Mouse (Mus musculus) embryonic facial prominence, embryonic 11.5 days (tissue): ENCODE results near the gene Itih1. TPM values are rescaled to one million over a fixed set of nuclear protein-coding genes. Genes with fewer than 3 reads are reported as not detected.

Source experiments
- ATAC-seq: fragments of 200-750 bp; cut with Nextera tagmentation; replicated peaks from 2 replicates; pipeline ENCODE4 v1.8.0; 2017; ENCODE audit warnings: low read depth; ENCODE audit not compliant: insufficient number of reproducible peaks, low FRiP score, low TSS enrichment
- DNase-seq: peaks from one replicate; pipeline ENCODE4 v3.0.0-alpha.2; 2015; ENCODE audit warnings: low spot score
- H3K27ac ChIP-seq: fragments of 300-500 bp; sonication (generic); replicated peaks from 2 replicates; pipeline ENCODE4 v1.5.1; 2014; ENCODE audit warnings: mild to moderate bottlenecking, low read depth, low read length, control low read depth
- H3K27me3 ChIP-seq: fragments of 300-500 bp; sonication (generic); 2 replicates; pipeline ENCODE4 v1.6.1; 2014; ENCODE audit warnings: mild to moderate bottlenecking, low read length, moderate library complexity, mixed read lengths; ENCODE audit not compliant: control insufficient read depth, insufficient read depth
- H3K36me3 ChIP-seq: fragments of 300-500 bp; sonication (generic); replicated peaks from 2 replicates; pipeline ENCODE4 v1.6.1; 2014; ENCODE audit warnings: low read depth, mild to moderate bottlenecking, low read length, moderate library complexity, mixed read lengths; ENCODE audit not compliant: control insufficient read depth, insufficient read depth
- H3K4me1 ChIP-seq: fragments of 300-500 bp; sonication (generic); 2 replicates; pipeline ENCODE4 v1.6.1; 2014; ENCODE audit warnings: low read length, mixed read lengths; ENCODE audit not compliant: control insufficient read depth, insufficient read depth
- H3K4me2 ChIP-seq: fragments of 300-500 bp; sonication (generic); 2 replicates; pipeline ENCODE4 v1.6.1; 2014; ENCODE audit warnings: low read depth, mild to moderate bottlenecking, control low read depth, low read length, moderate library complexity
- H3K4me3 ChIP-seq: fragments of 300-500 bp; sonication (generic); 2 replicates; pipeline ENCODE4 v1.5.1; 2014; ENCODE audit warnings: low read depth, low read length, control low read depth
- H3K9ac ChIP-seq: fragments of 300-500 bp; sonication (generic); replicated peaks from 2 replicates; pipeline ENCODE4 v1.6.1; 2014; ENCODE audit warnings: mild to moderate bottlenecking, control low read depth, low read length
- H3K9me3 ChIP-seq: fragments of 300-500 bp; sonication (generic); replicated peaks from 2 replicates; pipeline ENCODE4 v1.6.1; 2016; ENCODE audit warnings: mild to moderate bottlenecking, low read length, inconsistent platforms, mixed read lengths; ENCODE audit not compliant: control insufficient read depth
- WGBS: fragments of 180-500 bp; shearing (Covaris S2); extraction: QIAGEN DNeasy Blood & Tissue Kit; methylation state at CpG from one replicate; pipeline ENCODE4 v1.1.7; 2014; 5-methylcytosine and 5-hydroxymethylcytosine counted together
- polyA plus RNA-seq: library from polyadenylated mRNA; unstranded; fragments of >200 nt; fragmentation: Nextera tagmentation; extraction: Ambion mirVana; gene quantifications from 2 replicates; pipeline ENCODE4 v1.2.1, GENCODE M21; 2014

Gene Itih1
- not detected in 2 replicates for polyA plus RNA-seq

DNA sequence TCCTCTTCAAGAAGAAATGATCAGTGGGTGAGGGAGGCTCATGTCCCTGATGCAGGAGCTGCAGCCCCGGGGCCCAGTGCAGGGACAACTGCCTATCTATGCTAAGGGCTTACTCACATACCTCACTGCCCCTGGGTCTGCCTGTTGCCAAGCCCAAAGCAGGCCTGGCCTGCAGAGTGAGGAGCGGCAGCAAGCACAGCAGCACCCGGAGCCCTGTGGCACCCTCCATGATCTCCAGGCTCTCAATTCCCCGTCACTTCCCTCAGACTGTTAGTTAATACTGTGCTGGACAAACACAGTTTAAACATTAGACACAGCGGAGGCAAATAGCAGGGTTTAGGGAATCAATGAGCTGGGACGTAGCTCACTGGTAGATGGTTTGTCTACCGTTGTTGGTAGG is at the start of gene Itih1:
Gene Itih1 (minus strand): TSS at position 252 of the 400 bp plus-strand sequence.
- no peaks in the 10 kb centered on the region for H3K9me3 ChIP-seq
- H3K4me3 ChIP-seq: no peak within 1 kb of the TSS
- 87% methylated on average over 7 of the region's 7 CpGs for WGBS
- DNase-seq: no peak
- no peak for ATAC-seq
- H3K27me3 ChIP-seq: no peaks in the 10 kb centered on the region
- H3K27ac ChIP-seq: no peak within 1 kb of the TSS
- no peak within 1 kb of the TSS for H3K4me2 ChIP-seq
- H3K36me3 ChIP-seq: no peaks in the 10 kb centered on the region
- H3K9ac ChIP-seq: no peak within 1 kb of the TSS
- H3K4me1 ChIP-seq: no peaks in the 10 kb centered on the region

DNA sequence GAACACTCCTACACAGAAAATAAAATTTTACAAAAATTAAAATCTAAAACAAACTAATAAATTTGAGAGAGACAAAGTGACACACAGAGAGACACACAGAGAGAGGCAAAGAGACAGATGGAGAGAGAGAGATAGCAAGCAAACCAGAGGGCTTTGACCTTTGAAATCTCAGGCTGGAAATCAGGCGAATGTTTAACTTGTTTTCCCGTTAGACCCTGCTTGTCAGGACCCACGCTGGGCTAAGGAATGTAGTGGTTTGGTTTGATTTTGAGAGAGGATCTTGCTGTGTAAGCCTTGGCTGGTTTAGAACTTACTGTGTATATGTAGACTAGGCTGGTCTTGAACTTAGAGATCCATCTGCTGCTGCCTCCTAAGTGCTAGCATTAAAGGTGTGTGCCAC is 33.1 kb upstream of the Itih1 start:
- Histone ChIP-seq H3K36me3 (no peaks in the 10 kb centered on the region), H3K9ac (no peak overlapping the region), H3K4me2 (no peak overlapping the region), H3K4me1 (no peaks in the 10 kb centered on the region), H3K9me3 (no peaks in the 10 kb centered on the region), H3K4me3 (no peak overlapping the region), H3K27me3 (no peaks in the 10 kb centered on the region), H3K27ac (no peak overlapping the region)
- ATAC-seq (no peak), DNase-seq (no peak)
- WGBS: 78% methylated on average over 3 of the region's 3 CpGs

DNA sequence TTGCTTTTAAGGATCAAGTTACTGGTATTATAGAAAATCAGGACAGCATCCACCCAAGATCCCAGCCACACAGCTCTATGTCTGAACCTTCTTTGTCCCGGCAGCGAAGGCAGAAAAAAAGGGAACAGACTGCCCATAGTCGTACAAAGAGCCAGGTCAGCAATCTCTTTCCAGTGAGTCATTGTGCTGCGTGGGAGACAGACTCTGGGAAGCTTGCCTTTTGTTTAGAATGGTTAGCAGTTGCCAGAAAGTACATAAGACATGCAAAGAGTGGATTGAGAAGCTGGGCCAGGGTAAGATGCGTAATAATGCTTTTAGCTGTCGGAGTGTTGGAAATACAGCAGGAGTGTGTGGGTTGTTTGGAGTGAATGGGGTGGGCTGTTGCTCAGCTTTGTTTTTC is 31.1 kb upstream of the Itih1 start:
- Histone ChIP-seq H3K4me3 (no peak overlapping the region), H3K9ac (no peak overlapping the region), H3K27me3 (no peaks in the 10 kb centered on the region), H3K9me3 (no peaks in the 10 kb centered on the region), H3K27ac (no peak overlapping the region), H3K4me1 (no peaks in the 10 kb centered on the region), H3K36me3 (no peaks in the 10 kb centered on the region), H3K4me2 (no peak overlapping the region)
- DNase-seq: no peak
- WGBS: 73% methylated on average over 6 of the region's 6 CpGs
- ATAC-seq: no peak

DNA sequence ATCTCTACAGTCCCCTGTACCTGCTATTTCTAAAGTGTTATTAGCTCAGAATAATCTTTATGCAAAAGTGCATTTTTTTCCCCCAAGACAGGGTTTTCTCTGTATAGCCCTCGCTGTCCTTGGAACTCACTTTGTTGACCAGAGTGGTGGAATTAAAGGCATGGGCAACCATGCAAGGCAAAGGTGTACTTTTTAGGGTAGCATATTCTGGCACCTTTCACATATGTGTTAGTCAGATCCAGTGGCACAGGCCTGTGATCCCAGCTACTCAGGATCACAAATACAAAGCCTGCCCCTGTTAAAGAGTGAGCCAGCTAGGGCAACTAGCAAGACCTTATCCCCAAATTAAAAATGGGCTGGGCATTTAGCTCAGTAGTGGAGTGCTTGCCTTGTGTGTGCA is 17.3 kb upstream of the Itih1 start:
- H3K36me3 ChIP-seq: no peaks in the 10 kb centered on the region

DNA sequence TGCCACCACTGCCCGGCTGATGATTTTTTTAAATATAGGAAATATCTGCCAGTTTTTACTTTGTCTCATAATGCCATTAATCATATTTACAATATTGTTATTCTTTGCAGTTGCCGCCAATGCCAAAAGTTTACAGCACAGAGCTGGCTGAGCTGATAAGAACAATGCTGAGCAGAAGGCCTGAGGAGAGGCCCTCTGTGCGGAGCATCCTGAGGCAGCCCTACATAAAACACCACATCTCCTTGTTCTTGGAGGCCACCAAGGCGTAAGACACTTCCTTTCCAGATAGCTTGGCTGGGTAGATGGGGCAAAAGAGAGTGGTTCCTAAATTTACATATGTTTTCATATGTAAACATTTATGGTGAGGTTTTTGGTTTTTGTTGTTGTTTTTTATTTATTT is 15.9 kb upstream of the Itih1 start:
- Histone ChIP-seq H3K4me1 (no peaks in the 10 kb centered on the region), H3K9me3 (no peaks in the 10 kb centered on the region), H3K9ac (no peak overlapping the region), H3K4me3 (no peak overlapping the region), H3K27ac (no peak overlapping the region), H3K36me3 (no peaks in the 10 kb centered on the region), H3K27me3 (no peaks in the 10 kb centered on the region), H3K4me2 (no peak overlapping the region)
- DNase-seq (no peak), ATAC-seq (no peak)
- WGBS: 92% methylated on average over 4 of the region's 4 CpGs

More for the DNA sequence above, 17.3 kb upstream of the Itih1 start:
- no peak overlapping the region for H3K27ac ChIP-seq
- no peaks in the 10 kb centered on the region for H3K4me1 ChIP-seq
- H3K27me3 ChIP-seq: no peaks in the 10 kb centered on the region
- H3K4me3 ChIP-seq: no peak overlapping the region
- H3K9ac ChIP-seq: no peak overlapping the region
- 80% methylated on average over 1 of the region's 1 CpGs for WGBS
- no peak for DNase-seq
- H3K4me2 ChIP-seq: no peak overlapping the region
- H3K9me3 ChIP-seq: no peaks in the 10 kb centered on the region
- ATAC-seq: no peak

DNA sequence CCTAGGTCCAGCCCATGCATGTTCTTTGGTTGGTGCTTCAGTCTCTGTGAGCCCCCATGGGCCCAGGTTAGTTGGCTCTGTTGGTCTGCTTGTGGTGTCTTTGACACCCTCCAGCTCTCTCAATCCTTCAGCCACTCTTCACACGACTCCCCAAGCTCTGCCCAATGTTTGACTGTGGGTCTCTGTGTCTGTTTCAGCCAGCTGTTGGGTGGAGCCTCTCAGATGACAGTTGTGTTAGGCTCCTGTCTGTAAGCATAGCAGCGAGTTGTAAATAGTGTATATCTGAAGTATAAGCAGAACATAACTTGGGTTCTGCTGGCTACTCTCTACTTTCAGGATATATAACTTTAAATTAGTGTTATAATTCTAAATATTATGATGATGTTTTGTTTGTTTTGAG is 15.4 kb upstream of the Itih1 start:
- Histone ChIP-seq H3K4me3 (no peak overlapping the region), H3K4me1 (no peaks in the 10 kb centered on the region), H3K4me2 (no peak overlapping the region), H3K9ac (no peak overlapping the region), H3K27me3 (no peaks in the 10 kb centered on the region), H3K9me3 (no peaks in the 10 kb centered on the region), H3K27ac (no peak overlapping the region), H3K36me3 (no peaks in the 10 kb centered on the region)
- DNase-seq: no peak
- ATAC-seq: no peak
- WGBS: 72% methylated on average over 2 of the region's 2 CpGs

DNA sequence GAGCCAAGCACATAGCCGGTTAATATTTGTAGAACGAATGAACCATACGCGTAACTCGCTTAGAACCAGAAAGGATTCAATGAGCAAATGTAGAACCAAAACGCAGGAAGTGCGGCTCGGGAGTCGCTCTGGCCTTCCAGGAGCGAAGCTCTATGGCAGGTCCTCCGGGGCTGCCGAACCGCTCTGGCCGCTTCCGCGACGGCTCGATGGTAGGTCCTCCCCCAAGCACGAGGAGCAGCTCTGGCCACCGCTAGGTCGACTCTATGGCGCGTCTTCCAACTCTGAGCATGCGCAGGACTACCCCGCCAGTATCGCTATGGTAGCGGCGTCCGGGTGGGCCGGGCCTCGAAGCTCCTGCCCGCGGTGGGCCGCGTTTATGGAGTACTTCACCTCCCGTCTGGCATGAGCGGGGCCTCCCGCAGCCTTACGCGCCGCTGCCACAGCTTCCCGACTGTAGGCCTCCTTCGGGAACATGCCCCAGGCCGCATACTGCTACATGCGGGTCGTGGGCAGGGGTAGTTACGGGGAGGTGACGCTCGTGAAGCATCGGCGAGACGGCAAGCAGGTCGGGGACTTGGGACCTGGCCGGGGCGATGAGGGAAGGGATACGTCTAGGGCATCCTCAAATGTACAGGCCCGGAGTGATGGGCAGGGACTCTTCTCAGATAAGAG is 8.2 kb upstream of the Itih1 start, which contains the start of gene Nek4:
Gene Nek4 (plus strand): TSS at position 224 of the 672 bp plus-strand sequence.
- no peaks in the 10 kb centered on the region for H3K9me3 ChIP-seq
- H3K4me3 ChIP-seq: peak within 1 kb of the TSS; percentile 75
- under 1% methylated on average over 57 of the region's 57 CpGs for WGBS
- no peak within 1 kb of the TSS for H3K27ac ChIP-seq
- peak within 1 kb of the TSS; percentile 87 for H3K9ac ChIP-seq
- H3K4me2 ChIP-seq: peak within 1 kb of the TSS; percentile 49
- ATAC-seq (peak; percentile 99), DNase-seq (peak; percentile 98)
- no peaks in the 10 kb centered on the region for H3K4me1 ChIP-seq
- no peaks in the 10 kb centered on the region for H3K27me3 ChIP-seq
- no peaks in the 10 kb centered on the region for H3K36me3 ChIP-seq

DNA sequence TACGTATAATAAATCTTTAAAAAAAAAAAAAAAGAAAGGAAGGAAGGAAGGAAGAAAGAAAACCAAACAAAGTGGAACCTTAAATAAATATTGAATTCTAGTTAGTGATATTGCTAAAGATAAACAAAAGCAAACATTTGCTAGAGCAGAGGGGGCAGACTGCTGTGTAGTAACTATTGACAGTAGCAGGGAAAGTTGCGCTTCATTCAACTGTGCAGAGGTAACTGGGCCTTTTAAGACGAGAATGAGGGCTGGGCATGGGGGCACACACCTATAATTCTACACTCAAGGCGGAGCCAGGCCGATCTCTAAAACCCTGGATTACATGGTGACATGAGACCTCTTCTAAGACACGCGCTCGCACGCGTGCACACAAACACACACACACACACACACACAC is 6.9 kb upstream of the Itih1 start:
- no peak for DNase-seq
- H3K9ac ChIP-seq: no peak overlapping the region
- H3K4me1 ChIP-seq: no peaks in the 10 kb centered on the region
- H3K4me3 ChIP-seq: no peak overlapping the region
- ATAC-seq: no peak
- no peak overlapping the region for H3K4me2 ChIP-seq
- no peak overlapping the region for H3K27ac ChIP-seq
- no peaks in the 10 kb centered on the region for H3K9me3 ChIP-seq
- no peaks in the 10 kb centered on the region for H3K27me3 ChIP-seq
- H3K36me3 ChIP-seq: no peaks in the 10 kb centered on the region
- 93% methylated on average over 10 of the region's 10 CpGs for WGBS
